Mouse (Mus musculus) lung, postnatal 0 days (tissue): ENCODE data around the gene Idi1. TPM values are rescaled to one million over a fixed set of nuclear protein-coding genes. Genes with fewer than 3 reads are reported as not detected.
"Not testable (repeated sequence)": the region's sequence is repeated elsewhere in the genome, so short reads cannot be mapped to it uniquely, and the experiment has no call there.

Experiments
- ATAC-seq: fragments of 200-750 bp; cut with Nextera tagmentation; 2 replicates; pipeline ENCODE4 v1.8.0; 2017; ENCODE audit warnings: moderate library complexity
- DNase-seq: peaks from one replicate; pipeline ENCODE4 v3.0.0-alpha.2; 2016; ENCODE audit warnings: low spot score
- H3K27ac ChIP-seq: fragments of 300-500 bp; sonication (generic); 2 replicates; pipeline ENCODE4 v1.5.1; 2014; ENCODE audit warnings: antibody characterized with exemption, mild to moderate bottlenecking, low read length, mixed read lengths
- H3K27me3 ChIP-seq: fragments of 300-500 bp; sonication (generic); replicated peaks from 2 replicates; pipeline ENCODE4 v1.6.1; 2014; ENCODE audit warnings: low read length, mixed read lengths; ENCODE audit not compliant: insufficient read depth
- H3K36me3 ChIP-seq: fragments of 300-500 bp; sonication (generic); 2 replicates; pipeline ENCODE4 v1.6.1; 2014; ENCODE audit warnings: low read length, mixed read lengths; ENCODE audit not compliant: insufficient read depth
- H3K4me1 ChIP-seq: fragments of 300-500 bp; sonication (generic); 2 replicates; pipeline ENCODE4 v1.6.1; 2014; ENCODE audit warnings: antibody characterized with exemption, low read depth, low read length, mixed read lengths; ENCODE audit not compliant: insufficient read depth
- H3K4me2 ChIP-seq: fragments of 300-500 bp; sonication (generic); replicated peaks from 2 replicates; pipeline ENCODE4 v1.6.1; 2014; ENCODE audit warnings: low read depth, mild to moderate bottlenecking, low read length, moderate library complexity, mixed read lengths
- H3K4me3 ChIP-seq: fragments of 300-500 bp; sonication (generic); 2 replicates; pipeline ENCODE4 v1.5.1; 2014; ENCODE audit warnings: low read depth, low read length
- H3K9ac ChIP-seq: fragments of 300-500 bp; sonication (generic); replicated peaks from 2 replicates; pipeline ENCODE4 v1.6.1; 2014; ENCODE audit warnings: low read depth, mild to moderate bottlenecking
- H3K9me3 ChIP-seq: fragments of 300-500 bp; sonication (generic); 2 replicates; pipeline ENCODE4 v1.6.1; 2016; ENCODE audit warnings: low read length, mixed read lengths
- CTCF ChIP-seq: IDR thresholded peaks from 2 replicates; pipeline ENCODE4 v1.5.1; 2016; ENCODE audit warnings: antibody characterized with exemption, mild to moderate bottlenecking
- EP300 ChIP-seq: IDR thresholded peaks from 2 replicates; pipeline ENCODE4 v1.6.1; 2016; ENCODE audit warnings: antibody characterized with exemption, mild to moderate bottlenecking, control low read depth
- WGBS: fragments of 180-500 bp; shearing (Covaris S2); extraction: QIAGEN DNeasy Blood & Tissue Kit; methylation state at CpG from one replicate; pipeline ENCODE4 v1.1.7; 2014; 5-methylcytosine and 5-hydroxymethylcytosine counted together
- polyA plus RNA-seq: library from polyadenylated mRNA; unstranded; fragments of >200 nt; fragmentation: Nextera tagmentation; extraction: Ambion mirVana; gene quantifications from 2 replicates; pipeline ENCODE4 v1.2.1, GENCODE M21; 2015

Idi1 gene
- polyA plus RNA-seq, 1 experiment from 2014 or later: 63.6 TPM

GRCm38 (mm10) chr13:8873776-8874175 lies 11.5 kb upstream of the Idi1 start:
- DNase-seq (peak; percentile 12), ATAC-seq (no peak)
- Histone ChIP-seq H3K27ac (no peak overlapping the region), H3K9ac (no peak overlapping the region), H3K9me3 (no peaks in the 10 kb centered on the region), H3K4me1 (peaks cover 3% of the 10 kb centered on the region; the same call in 1 of the 2 replicates), H3K36me3 (no peaks in the 10 kb centered on the region), H3K27me3 (no peaks in the 10 kb centered on the region), H3K4me2 (no peak overlapping the region), H3K4me3 (no peak overlapping the region)
- no peak for TF ChIP-seq CTCF
- no peak for TF ChIP-seq EP300
- 70% methylated on average over 1 of the region's 1 CpGs for WGBS

DNA sequence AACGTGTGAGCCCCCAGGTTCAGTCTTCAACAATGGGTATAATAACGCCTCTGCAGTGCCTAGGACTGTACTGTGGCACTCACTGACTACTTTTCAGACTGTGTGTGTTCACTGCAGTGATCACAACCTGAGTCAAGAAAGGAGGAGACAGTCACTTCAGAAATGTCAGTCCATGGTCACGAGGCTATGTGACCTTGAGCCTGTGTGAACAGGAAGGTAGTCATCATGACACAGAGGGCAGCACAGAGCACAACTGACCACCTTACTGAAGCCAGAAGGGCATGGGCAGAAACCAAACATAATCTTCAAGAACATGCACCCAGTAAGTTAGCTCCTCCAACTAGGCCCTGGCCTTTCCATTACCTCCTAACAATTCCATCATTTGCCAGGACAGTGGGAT lies 3.7 kb upstream of the Idi1 start:
- Histone ChIP-seq H3K4me2 (no peak overlapping the region), H3K4me1 (0 out of 2 replicates have a peak, but pooled peaks cover 4% of the 10 kb centered on the region), H3K27me3 (no peaks in the 10 kb centered on the region), H3K9ac (no peak overlapping the region), H3K27ac (no peak overlapping the region), H3K4me3 (no peak overlapping the region), H3K9me3 (no peaks in the 10 kb centered on the region), H3K36me3 (no peaks in the 10 kb centered on the region)
- WGBS: 66% methylated on average over 3 of the region's 3 CpGs
- ATAC-seq: no peak
- TF ChIP-seq CTCF: no peak
- TF ChIP-seq EP300: no peak
- DNase-seq: no peak

GRCm38 (mm10) chr13:8883870-8884269 lies 1.4 kb upstream of the Idi1 start:
- H3K27ac ChIP-seq, H3K4me1 ChIP-seq, H3K9me3 ChIP-seq, H3K4me2 ChIP-seq, H3K9ac ChIP-seq, ATAC-seq, H3K36me3 ChIP-seq, H3K27me3 ChIP-seq, DNase-seq, H3K4me3 ChIP-seq: not testable (repeated sequence)
- WGBS: 77% methylated on average over 5 of the region's 5 CpGs

DNA sequence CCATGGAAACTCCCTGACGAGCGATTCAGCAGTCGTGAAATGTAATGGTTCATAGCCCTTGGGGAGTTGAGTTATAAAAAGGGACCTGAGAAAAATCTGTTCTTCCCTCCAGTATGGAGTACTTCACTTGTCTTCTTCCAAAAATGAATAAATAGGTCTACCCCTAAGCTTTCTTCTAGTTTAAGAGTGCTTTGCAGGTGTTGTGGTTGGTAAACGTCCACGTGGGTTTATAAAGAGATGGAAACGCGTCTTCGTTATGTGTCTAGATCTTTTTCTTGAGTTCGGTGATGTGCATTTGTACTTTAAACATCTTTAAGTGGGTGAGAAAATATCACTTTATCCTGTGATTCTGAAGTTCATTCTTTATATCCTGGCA lies 872 bp downstream of the Idi1 start:
- Histone ChIP-seq H3K4me3 (peak overlapping the region; percentile 82), H3K4me1 (0 out of 2 replicates have a peak, but pooled peaks cover 4% of the 10 kb centered on the region), H3K4me2 (peak overlapping the region; percentile 62), H3K36me3 (0 out of 2 replicates have a peak, but pooled peaks cover 3% of the 10 kb centered on the region), H3K27me3 (no peaks in the 10 kb centered on the region), H3K27ac (peak overlapping the region; percentile 47), H3K9ac (peak overlapping the region; percentile 69), H3K9me3 (no peaks in the 10 kb centered on the region)
- no peak for ATAC-seq
- no peak for TF ChIP-seq CTCF
- TF ChIP-seq EP300: no peak
- 3% methylated on average over 9 of the region's 9 CpGs for WGBS
- no peak for DNase-seq

GRCm38 (mm10) chr13:8888603-8889002 lies 3.3 kb downstream of the Idi1 start:
- Histone ChIP-seq H3K4me1 (0 out of 2 replicates have a peak, but pooled peaks cover 4% of the 10 kb centered on the region), H3K9ac (no peak overlapping the region), H3K27me3 (no peaks in the 10 kb centered on the region), H3K9me3 (no peaks in the 10 kb centered on the region), H3K27ac (no peak overlapping the region), H3K4me3 (no peak overlapping the region), H3K36me3 (0 out of 2 replicates have a peak, but pooled peaks cover 3% of the 10 kb centered on the region), H3K4me2 (no peak overlapping the region)
- WGBS: 100% methylated on average over 1 of the region's 1 CpGs
- ATAC-seq: no peak
- peak; percentile 12 for DNase-seq
- TF ChIP-seq CTCF: peak; percentile 58
- TF ChIP-seq EP300: no peak

GRCm38 (mm10) chr13:8905986-8906385 lies 20.7 kb downstream of the Idi1 start:
- H3K4me1 ChIP-seq, ATAC-seq, H3K4me3 ChIP-seq, H3K27me3 ChIP-seq, H3K9me3 ChIP-seq, H3K4me2 ChIP-seq, DNase-seq, H3K27ac ChIP-seq, H3K36me3 ChIP-seq, H3K9ac ChIP-seq: not testable (repeated sequence)
- WGBS: 84% methylated on average over 2 of the region's 2 CpGs

DNA sequence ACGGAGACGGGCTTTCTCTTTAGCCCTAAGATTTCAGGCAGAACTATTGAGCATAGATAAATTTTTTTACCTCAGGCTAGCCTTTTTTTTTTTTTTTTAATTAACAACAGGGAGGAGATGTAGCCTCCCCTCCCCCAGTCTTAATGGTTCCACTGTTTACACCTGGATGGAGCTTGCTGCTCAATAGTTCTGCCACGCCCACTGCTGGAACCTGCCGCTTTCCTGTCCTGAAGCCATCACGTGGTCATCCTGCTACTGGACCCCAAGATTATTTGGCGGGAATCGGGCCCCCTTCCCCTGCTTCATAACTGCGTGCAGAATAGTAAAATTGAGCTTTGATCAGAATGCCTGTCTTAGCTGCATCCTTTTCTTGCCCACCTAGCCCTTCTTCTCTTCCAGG lies 28.6 kb downstream of the Idi1 start:
- not testable (repeated sequence) for H3K27ac ChIP-seq, H3K4me2 ChIP-seq, H3K4me1 ChIP-seq, H3K36me3 ChIP-seq, H3K27me3 ChIP-seq, H3K4me3 ChIP-seq, DNase-seq, H3K9me3 ChIP-seq, ATAC-seq, H3K9ac ChIP-seq
- 91% methylated on average over 8 of the region's 8 CpGs for WGBS
